Mouse (Mus musculus) hindbrain, embryonic 15.5 days (tissue): ENCODE measurements around the gene Nabp2. TPM values are rescaled to one million over a fixed set of nuclear protein-coding genes. Genes with fewer than 3 reads are reported as not detected.

Experiments used
- ATAC-seq: fragments of 200-750 bp; cut with Nextera tagmentation; 2 replicates; pipeline ENCODE4 v1.8.0; 2017; ENCODE audit warnings: low read depth, moderate number of reproducible peaks, moderate TSS enrichment; ENCODE audit not compliant: low FRiP score
- H3K27ac ChIP-seq: fragments of 300-500 bp; sonication (generic); replicated peaks from 2 replicates; pipeline ENCODE4 v1.5.1; 2015; ENCODE audit warnings: mild to moderate bottlenecking, inconsistent platforms
- H3K27me3 ChIP-seq: fragments of 300-500 bp; sonication (generic); 2 replicates; pipeline ENCODE4 v1.6.1; 2015; ENCODE audit warnings: control low read depth, inconsistent platforms
- H3K36me3 ChIP-seq: fragments of 300-500 bp; sonication (generic); 2 replicates; pipeline ENCODE4 v1.6.1; 2015; ENCODE audit warnings: control low read depth, inconsistent platforms
- H3K4me1 ChIP-seq: fragments of 300-500 bp; sonication (generic); replicated peaks from 2 replicates; pipeline ENCODE4 v1.6.1; 2015; ENCODE audit warnings: control low read depth, inconsistent platforms
- H3K4me2 ChIP-seq: fragments of 300-500 bp; sonication (generic); 2 replicates; pipeline ENCODE4 v1.6.1; 2015; ENCODE audit warnings: moderate library complexity, mild to moderate bottlenecking, inconsistent platforms
- H3K4me3 ChIP-seq: fragments of 300-500 bp; sonication (generic); 2 replicates; pipeline ENCODE4 v1.5.1; 2015; ENCODE audit warnings: mild to moderate bottlenecking, inconsistent platforms
- H3K9ac ChIP-seq: fragments of 300-500 bp; sonication (generic); 2 replicates; pipeline ENCODE4 v1.6.1; 2015; ENCODE audit warnings: inconsistent platforms
- H3K9me3 ChIP-seq: fragments of 300-500 bp; sonication (generic); 2 replicates; pipeline ENCODE4 v1.6.1; 2016; ENCODE audit warnings: control low read depth, inconsistent platforms
- WGBS: fragments of 180-500 bp; shearing (Covaris S2); methylation state at CpG from one replicate; pipeline ENCODE4 v1.1.7; 2015; 5-methylcytosine and 5-hydroxymethylcytosine counted together
- polyA plus RNA-seq: library from polyadenylated mRNA; unstranded; fragments of >200 nt; fragmentation: Nextera tagmentation; extraction: Ambion mirVana; gene quantifications from 2 replicates; pipeline ENCODE4 v1.2.1, GENCODE M21; 2015

Nabp2 gene
- polyA plus RNA-seq, 1 experiment from 2014 or later = 141 TPM

- H3K4me2 ChIP-seq = peak overlapping the region; percentile 70
- H3K27me3 ChIP-seq = no peaks in the 10 kb centered on the region
- H3K4me3 ChIP-seq = peak overlapping the region; percentile 82
- H3K4me1 ChIP-seq = peaks cover 28% of the 10 kb centered on the region
- H3K9ac ChIP-seq = peak overlapping the region; percentile 99
- peak overlapping the region; percentile 98 for H3K27ac ChIP-seq
- no peak for ATAC-seq
- peaks cover 40% of the 10 kb centered on the region for H3K36me3 ChIP-seq
- no peaks in the 10 kb centered on the region for H3K9me3 ChIP-seq
- WGBS = 52% methylated on average over 14 of the region's 14 CpGs
Measured at GRCm38 (mm10) chr10:128377940-128378448, 33.3 kb downstream of the Nabp2 start.

GRCm38 (mm10) chr10:128377222-128377939 lies 33.9 kb downstream of the Nabp2 start:
- H3K36me3 ChIP-seq = peaks cover 34% of the 10 kb centered on the region
- no peaks in the 10 kb centered on the region for H3K27me3 ChIP-seq
- peak overlapping the region; percentile 98 for H3K27ac ChIP-seq
- peaks cover 28% of the 10 kb centered on the region for H3K4me1 ChIP-seq
- under 1% methylated on average over 39 of the region's 47 CpGs for WGBS
- ATAC-seq = peak; percentile 75
- H3K4me3 ChIP-seq = peak overlapping the region; percentile 82
- no peaks in the 10 kb centered on the region for H3K9me3 ChIP-seq
- H3K4me2 ChIP-seq = peak overlapping the region; percentile 70
- peak overlapping the region; percentile 99 for H3K9ac ChIP-seq

- Histone ChIP-seq H3K36me3 (peaks cover 26% of the 10 kb centered on the region), H3K9me3 (no peaks in the 10 kb centered on the region), H3K4me3 (peak within 1 kb of the TSS; percentile 82), H3K4me2 (peak within 1 kb of the TSS; percentile 70), H3K4me1 (peaks cover 28% of the 10 kb centered on the region), H3K27me3 (no peaks in the 10 kb centered on the region), H3K9ac (peak within 1 kb of the TSS; percentile 99), H3K27ac (peak within 1 kb of the TSS; percentile 98)
- ATAC-seq = peak; percentile 90
- under 1% methylated on average over 51 of the region's 73 CpGs for WGBS
Measured at GRCm38 (mm10) chr10:128376455-128377211, 34.7 kb downstream of the Nabp2 start, which contains the start of gene Ankrd52. Gene Ankrd52, plus strand, starts transcription at chr10:128377115.

- Histone ChIP-seq H3K9ac (peak overlapping the region; percentile 99), H3K9me3 (no peaks in the 10 kb centered on the region), H3K27me3 (no peaks in the 10 kb centered on the region), H3K27ac (peak overlapping the region; percentile 98), H3K4me3 (peak overlapping the region; percentile 82), H3K4me1 (peaks cover 28% of the 10 kb centered on the region), H3K4me2 (peak overlapping the region; percentile 70), H3K36me3 (peaks cover 22% of the 10 kb centered on the region)
- ATAC-seq = no peak
- 46% methylated on average over 4 of the region's 4 CpGs for WGBS
Measured at GRCm38 (mm10) chr10:128376099-128376454, 35.2 kb downstream of the Nabp2 start.

- WGBS = 85% methylated on average over 6 of the region's 6 CpGs
- Histone ChIP-seq H3K9me3 (no peaks in the 10 kb centered on the region), H3K4me1 (peaks cover 29% of the 10 kb centered on the region), H3K36me3 (peaks cover 7% of the 10 kb centered on the region), H3K9ac (no peak overlapping the region), H3K27ac (no peak overlapping the region), H3K4me2 (no peak overlapping the region), H3K4me3 (no peak overlapping the region), H3K27me3 (no peaks in the 10 kb centered on the region)
- no peak for ATAC-seq
Measured at GRCm38 (mm10) chr10:128374393-128374792, 36.9 kb downstream of the Nabp2 start.

- Histone ChIP-seq H3K36me3 (no peaks in the 10 kb centered on the region), H3K9ac (no peak overlapping the region), H3K27me3 (no peaks in the 10 kb centered on the region), H3K4me2 (no peak overlapping the region), H3K9me3 (no peaks in the 10 kb centered on the region), H3K4me1 (peaks cover 19% of the 10 kb centered on the region), H3K27ac (no peak overlapping the region), H3K4me3 (no peak overlapping the region)
- ATAC-seq = no peak
- 86% methylated on average over 6 of the region's 6 CpGs for WGBS
Measured at GRCm38 (mm10) chr10:128372989-128373748, 38.1 kb downstream of the Nabp2 start.

GRCm38 (mm10) chr10:128372142-128372541 lies 39.1 kb downstream of the Nabp2 start:
- H3K27ac ChIP-seq = no peak overlapping the region
- H3K4me3 ChIP-seq = no peak overlapping the region
- no peak overlapping the region for H3K4me2 ChIP-seq
- WGBS = 80% methylated on average over 5 of the region's 5 CpGs
- H3K4me1 ChIP-seq = peaks cover 25% of the 10 kb centered on the region
- H3K27me3 ChIP-seq = no peaks in the 10 kb centered on the region
- ATAC-seq = no peak
- H3K9ac ChIP-seq = no peak overlapping the region
- H3K36me3 ChIP-seq = no peaks in the 10 kb centered on the region
- no peaks in the 10 kb centered on the region for H3K9me3 ChIP-seq

GRCm38 (mm10) chr10:128370601-128371000 lies 40.7 kb downstream of the Nabp2 start:
- ATAC-seq = no peak
- 65% methylated on average over 4 of the region's 4 CpGs for WGBS
- no peak overlapping the region for H3K9ac ChIP-seq

GRCm38 (mm10) chr10:128370021-128370420 lies 41.3 kb downstream of the Nabp2 start:
- Histone ChIP-seq H3K9me3 (no peaks in the 10 kb centered on the region), H3K36me3 (peaks cover 6% of the 10 kb centered on the region; the same call in 1 of the 2 replicates), H3K9ac (no peak overlapping the region), H3K4me3 (no peak overlapping the region), H3K27ac (0 out of 2 replicates have a peak overlapping the region, but pooled peaks have one; percentile 97), H3K4me1 (peaks cover 19% of the 10 kb centered on the region), H3K27me3 (no peaks in the 10 kb centered on the region), H3K4me2 (no peak overlapping the region)
- WGBS = 50% methylated on average over 6 of the region's 6 CpGs
- ATAC-seq = no peak

More at GRCm38 (mm10) chr10:128370601-128371000, 40.7 kb downstream of the Nabp2 start:
- Histone ChIP-seq H3K36me3 (0 out of 2 replicates have a peak, but pooled peaks cover 2% of the 10 kb centered on the region), H3K4me3 (no peak overlapping the region), H3K27ac (no peak overlapping the region), H3K4me2 (no peak overlapping the region), H3K4me1 (peaks cover 19% of the 10 kb centered on the region), H3K9me3 (no peaks in the 10 kb centered on the region), H3K27me3 (no peaks in the 10 kb centered on the region)

GRCm38 (mm10) chr10:128369599-128369998 lies 41.7 kb downstream of the Nabp2 start:
- peak overlapping the region; percentile 97 for H3K27ac ChIP-seq
- no peak for ATAC-seq
- H3K4me2 ChIP-seq = peak overlapping the region; percentile 92
- peaks cover 7% of the 10 kb centered on the region for H3K36me3 ChIP-seq
- H3K9me3 ChIP-seq = no peaks in the 10 kb centered on the region
- WGBS = 82% methylated on average over 6 of the region's 6 CpGs
- peak overlapping the region; percentile 89 for H3K4me3 ChIP-seq
- peak overlapping the region; percentile 65 for H3K9ac ChIP-seq
- peaks cover 19% of the 10 kb centered on the region for H3K4me1 ChIP-seq
- no peaks in the 10 kb centered on the region for H3K27me3 ChIP-seq

GRCm38 (mm10) chr10:128369218-128369543 lies 42.1 kb downstream of the Nabp2 start:
- peak overlapping the region; percentile 92 for H3K4me2 ChIP-seq
- H3K4me3 ChIP-seq = peak overlapping the region; percentile 89
- H3K27me3 ChIP-seq = no peaks in the 10 kb centered on the region
- H3K4me1 ChIP-seq = peaks cover 19% of the 10 kb centered on the region
- peak overlapping the region; percentile 97 for H3K27ac ChIP-seq
- peak overlapping the region; percentile 65 for H3K9ac ChIP-seq
- peaks cover 7% of the 10 kb centered on the region for H3K36me3 ChIP-seq
- H3K9me3 ChIP-seq = no peaks in the 10 kb centered on the region
- WGBS = 4% methylated on average over 9 of the region's 9 CpGs
- no peak; the same call in 1 of the 2 replicates for ATAC-seq
